14 mouse cellular contexts compared by ENCODE assay signal in the genomic region with DNA sequence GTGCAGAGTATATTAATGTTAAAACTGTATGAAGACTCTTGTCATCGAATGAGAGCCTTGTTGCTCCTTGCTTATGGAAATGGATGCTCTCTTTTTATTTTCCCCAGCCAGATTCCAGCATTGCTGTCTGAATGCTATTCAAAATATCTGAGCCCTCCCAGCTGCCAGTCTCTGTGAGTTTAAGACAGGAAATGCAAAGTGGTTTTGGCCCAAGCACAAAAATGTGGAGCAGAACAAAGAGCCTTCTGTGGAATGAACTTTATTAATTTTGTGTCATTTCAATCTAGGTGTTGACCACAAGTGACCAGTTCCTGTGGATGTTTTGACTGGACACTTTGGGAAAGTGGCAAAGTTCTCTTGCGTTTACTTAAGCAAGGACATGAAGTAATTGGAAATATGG.
A peak's percentile ranks its signal among the peaks of the same experiment; 100 is the strongest.
DNase-seq lines count a peak whose midpoint lies in the region.
"Had no signal": no experiment of that assay in that cellular context is flagged by ENCODE, and none has a peak within 500 bp of the region (broad histone marks: within the 10 kb centered on the region; RNA-seq: fewer than 3 reads in every experiment).

No protein-coding gene starts in this region.

- DNase-seq in kidney, adult 11 months = peak; percentile 19
- DNase-seq in kidney, adult 18-20 months = no peak
- DNase-seq in NIH3T3 (ENCODE audit: low read depth) (peak; percentile 47), liver (no peak)
- peak; percentile 74 for DNase-seq in kidney, postnatal 10 days
- DNase-seq in lung, postnatal 25 days (ENCODE audit: low spot score) = peak; percentile 35
- DNase-seq in testis, postnatal 14 days (ENCODE audit: low spot score) = no peak
- DNase-seq: adrenal gland, adult 8-10 months; cerebellum, adult 11-12 months; cerebellum, postnatal 36 days; gastrocnemius, adult 2 months; layer of hippocampus, postnatal 36 days; right cerebral cortex, postnatal 14 days; thymus, postnatal 25 days had no signal

Comparison
In these comparisons a context has a peak if more than half of its experiments do, and no peak if none do; other contexts are left out.
1. DNase-seq: peak in kidney, adult 11 months (single experiment), NIH3T3 (single experiment), kidney, postnatal 10 days (single experiment) and lung, postnatal 25 days (single experiment); none in kidney, adult 18-20 months (single experiment), testis, postnatal 14 days (single experiment) and liver (single experiment).